Mouse (Mus musculus) yolk sac, embryonic 10.5 days (tissue): ENCODE data around the gene Creb1.
A peak's percentile ranks its signal among the peaks of the same experiment; 100 is the strongest.

Experiments
- DNase-seq: peaks from one replicate; pipeline ENCODE4 v3.0.0-alpha.2; 2017; ENCODE audit warnings: low spot score

Creb1 gene

GRCm38 (mm10) chr1:64532589-64533470 lies at the start of gene Creb1:
Gene Creb1 (plus strand): TSS chr1:64532645.
- peak; percentile 98 for DNase-seq

GRCm38 (mm10) chr1:64488521-64489029 lies 43.9 kb upstream of the Creb1 start:
- DNase-seq: no peak

DNA sequence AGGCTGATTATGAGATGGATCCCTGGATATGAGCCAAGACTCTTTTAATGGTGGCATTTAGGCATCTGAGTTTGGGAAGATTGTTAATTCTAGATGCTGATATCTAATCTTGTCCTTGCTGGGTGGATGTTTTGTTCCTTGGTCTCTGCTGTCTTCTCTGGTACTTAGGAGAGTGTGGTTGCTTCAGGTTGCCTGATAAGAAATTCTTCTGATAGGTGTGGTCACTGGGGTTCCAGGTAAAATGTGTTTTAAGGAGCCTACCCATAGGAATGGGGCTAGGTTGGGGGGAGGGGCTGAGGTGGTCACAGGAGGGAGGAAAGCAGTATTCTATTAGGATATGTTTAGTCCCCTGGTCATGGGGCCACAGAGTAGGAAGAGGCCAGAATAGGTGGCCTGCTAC lies 35.6 kb upstream of the Creb1 start:
- no peak for DNase-seq

- DNase-seq: no peak
Observed at GRCm38 (mm10) chr1:64501382-64502140, 30.9 kb upstream of the Creb1 start.

DNA sequence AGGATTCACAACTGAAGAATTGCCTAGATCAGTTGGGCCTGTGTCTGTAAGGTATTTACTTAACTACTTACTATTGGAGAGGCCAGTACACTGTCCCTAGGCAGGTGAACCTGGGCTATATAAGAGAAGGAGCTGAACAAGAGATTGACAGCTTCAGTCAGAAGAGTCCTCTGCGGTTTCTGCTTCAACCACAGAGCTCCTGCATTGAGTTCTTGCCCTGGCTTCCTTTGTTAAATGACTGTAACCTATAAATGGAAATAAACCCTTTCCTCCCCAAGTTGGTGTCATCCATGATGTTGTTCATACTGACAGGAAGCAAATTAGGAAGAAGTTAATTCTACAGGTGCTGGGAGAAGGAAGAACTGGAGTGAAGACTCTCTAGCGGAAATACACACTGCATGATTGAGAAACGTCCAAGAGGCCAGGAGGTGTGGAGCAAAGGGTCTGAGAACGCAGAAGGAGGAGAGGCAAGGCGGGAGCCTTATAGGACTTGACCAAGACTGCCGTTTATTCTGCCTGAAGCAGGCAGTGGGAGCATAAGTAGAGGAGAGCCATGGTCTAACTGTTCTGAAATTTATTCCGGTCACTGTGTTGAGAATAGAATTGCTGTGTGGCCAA lies 23.9 kb upstream of the Creb1 start:
- no peak for DNase-seq

GRCm38 (mm10) chr1:64509678-64510077 lies 22.8 kb upstream of the Creb1 start:
- DNase-seq: no peak

DNA sequence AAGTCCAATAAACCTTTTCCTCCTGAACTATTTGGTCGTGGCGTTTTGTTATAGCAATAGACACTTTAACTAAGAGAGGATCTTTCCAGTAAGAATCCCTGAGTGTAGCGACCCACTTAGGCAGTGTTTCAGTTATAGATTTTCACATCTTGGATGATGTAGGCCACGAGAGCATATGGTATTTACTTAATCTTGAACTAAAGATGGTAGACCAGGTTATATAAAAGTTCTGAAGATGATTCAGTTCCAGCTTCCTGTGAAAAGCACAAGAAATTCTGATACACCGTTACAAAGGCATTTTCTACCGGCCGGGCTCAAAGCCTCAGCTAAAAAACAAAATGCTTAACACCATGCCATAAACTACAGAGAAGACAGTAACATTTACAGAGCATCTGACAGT lies 18.3 kb upstream of the Creb1 start:
- DNase-seq: no peak

GRCm38 (mm10) chr1:64516593-64516992 lies 15.9 kb upstream of the Creb1 start:
- DNase-seq: no peak

GRCm38 (mm10) chr1:64518480-64518879 lies 14.0 kb upstream of the Creb1 start:
- DNase-seq: no peak

- DNase-seq: no peak
Observed at GRCm38 (mm10) chr1:64519345-64519744, 13.1 kb upstream of the Creb1 start.

GRCm38 (mm10) chr1:64519901-64520300 lies 12.5 kb upstream of the Creb1 start:
- DNase-seq: no peak

- no peak for DNase-seq
Observed at GRCm38 (mm10) chr1:64521734-64522133, 10.7 kb upstream of the Creb1 start.

- no peak for DNase-seq
Observed at GRCm38 (mm10) chr1:64522637-64523036, 9.8 kb upstream of the Creb1 start.

DNA sequence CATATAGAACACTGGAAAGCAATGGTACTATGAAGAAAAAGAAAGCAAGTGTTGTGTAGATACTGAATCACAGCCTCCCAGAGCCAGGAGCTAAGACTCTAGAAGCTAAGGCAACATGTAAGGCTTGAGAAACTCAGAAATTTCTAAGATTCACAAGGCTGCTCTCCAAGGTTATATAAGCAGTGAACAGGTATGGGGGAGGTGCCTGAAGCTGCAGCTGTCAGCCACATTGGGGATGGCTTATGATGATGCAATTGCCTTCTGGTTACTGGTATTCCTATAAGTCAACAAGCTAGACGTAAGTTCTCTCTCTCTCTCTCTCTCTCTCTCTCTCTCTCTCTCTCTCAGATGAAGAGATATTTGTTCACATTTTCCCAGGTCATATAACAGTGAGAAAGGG lies 9.3 kb upstream of the Creb1 start:
- DNase-seq: no peak

DNA sequence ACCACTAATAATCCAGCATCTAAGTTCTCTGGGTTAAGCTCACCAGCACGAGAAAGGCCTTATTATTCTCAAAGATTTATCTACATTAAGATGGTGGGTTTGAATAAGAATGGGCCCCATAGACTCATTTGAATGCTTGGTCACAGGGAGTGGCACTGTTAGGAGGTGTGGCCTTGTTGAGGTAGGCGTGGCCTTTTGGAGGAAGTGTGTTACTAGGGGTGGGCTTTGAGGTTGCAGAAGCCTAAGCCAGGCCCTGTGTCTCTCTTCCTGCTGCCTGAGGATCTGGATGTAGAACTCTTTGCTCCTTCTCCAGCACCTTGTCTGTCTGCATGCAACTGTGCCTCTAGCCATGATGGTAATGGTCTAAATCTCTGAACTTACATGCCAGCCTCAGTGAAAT lies 7.8 kb upstream of the Creb1 start:
- no peak for DNase-seq

DNA sequence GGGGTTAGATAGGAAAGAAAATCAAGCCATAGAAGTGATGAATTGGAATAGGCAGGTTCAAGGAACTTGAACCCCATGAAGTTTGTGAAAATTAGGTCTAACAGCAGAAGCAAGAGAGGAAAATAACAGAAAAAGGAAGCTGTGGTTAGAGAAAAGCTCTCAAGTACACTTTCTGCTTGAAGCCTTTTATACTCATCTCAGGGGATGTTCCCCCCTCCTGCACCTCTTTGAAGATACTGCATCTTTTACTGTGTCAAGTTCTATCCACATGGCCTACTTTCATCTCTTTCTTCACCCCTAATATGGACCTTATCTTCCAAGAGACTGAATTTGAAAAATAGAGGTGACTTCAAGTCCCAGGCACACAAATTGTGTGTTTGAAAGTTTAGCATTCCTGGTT lies 4.8 kb upstream of the Creb1 start:
- no peak for DNase-seq

GRCm38 (mm10) chr1:64529781-64530315 lies 2.6 kb upstream of the Creb1 start:
- DNase-seq: no peak

- no peak for DNase-seq
Observed at GRCm38 (mm10) chr1:64531548-64531947, 897 bp upstream of the Creb1 start.

DNA sequence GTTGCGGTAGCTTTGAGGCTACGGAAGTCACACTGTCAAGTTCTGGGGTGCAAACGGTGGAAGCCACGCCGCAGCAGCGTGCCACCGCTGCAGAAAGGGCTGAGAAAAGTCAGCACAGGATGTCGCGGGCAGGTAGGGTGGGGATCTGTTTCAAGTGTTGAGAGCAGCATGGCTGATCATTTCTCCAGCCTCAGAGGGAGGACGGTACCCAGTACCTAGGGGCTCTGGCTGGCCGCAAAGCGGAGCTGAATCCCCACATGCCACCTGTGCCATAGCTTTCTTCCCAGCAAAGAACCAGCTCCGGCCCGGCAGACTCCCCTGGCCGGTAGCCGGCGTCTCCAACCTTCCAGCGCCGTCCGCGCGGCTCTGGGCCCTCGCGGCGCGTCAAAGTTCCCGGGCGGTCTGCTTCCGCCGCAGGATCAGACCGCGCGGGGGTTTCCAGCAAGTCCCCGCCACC lies 350 bp upstream of the Creb1 start:
- no peak for DNase-seq

DNA sequence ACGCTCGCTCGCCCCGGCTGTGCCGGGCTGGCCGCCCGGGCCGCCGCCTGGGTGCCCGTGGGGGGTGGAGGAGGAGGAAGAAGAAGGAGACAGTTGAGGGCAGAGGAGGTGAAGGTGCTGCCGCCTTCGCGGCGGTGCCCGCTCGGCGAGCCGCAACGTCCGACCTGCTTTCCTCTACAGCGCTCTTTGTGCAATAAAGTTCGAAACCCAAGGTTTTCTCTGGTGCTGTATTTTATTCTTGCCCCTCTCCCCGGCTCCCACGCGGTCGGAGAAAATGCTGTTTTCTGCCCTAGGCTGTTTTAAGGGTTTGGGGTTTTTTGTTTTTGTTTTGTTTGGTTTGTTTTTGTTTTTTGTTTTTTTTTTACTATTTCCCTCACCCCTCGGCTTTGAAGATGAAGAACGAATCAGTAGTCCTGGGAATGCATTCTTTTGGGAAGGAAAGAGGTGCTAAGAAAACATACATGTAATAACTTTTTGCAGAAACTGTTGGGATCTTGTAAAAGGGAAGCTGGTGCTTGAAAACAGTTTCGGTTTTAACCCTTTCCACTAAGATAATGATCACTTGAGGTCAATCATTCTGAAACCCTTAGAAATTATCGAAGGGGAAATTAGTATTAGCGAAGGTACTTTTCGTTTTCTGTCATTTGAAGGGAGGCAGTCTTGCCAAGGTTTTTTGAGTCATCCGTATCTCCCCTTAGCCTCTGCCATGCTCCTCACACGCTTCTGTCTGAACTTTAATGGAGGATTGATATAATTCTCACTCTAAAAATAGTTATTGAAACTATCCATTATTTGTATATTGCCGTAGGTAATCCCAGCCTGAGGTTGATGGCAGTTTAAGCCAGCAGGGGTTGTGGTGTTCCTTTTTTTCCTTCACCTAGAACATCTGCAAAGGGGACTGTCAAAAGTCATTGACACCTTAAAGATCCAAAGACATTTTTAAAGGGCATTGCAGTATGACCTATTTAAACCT lies 1.3 kb downstream of the Creb1 start:
- DNase-seq: peak; percentile 53

GRCm38 (mm10) chr1:64538837-64539367 lies 6.5 kb downstream of the Creb1 start:
- DNase-seq: no peak
